Mouse (Mus musculus): Measurements from ENCODE around the gene Adora1. TPM values are rescaled to one million over a fixed set of nuclear protein-coding genes. Genes with fewer than 3 reads are reported as not detected.

Gene Adora1
- polyA plus RNA-seq, 1 experiment from 2014 or later = 0.08 TPM

- Histone ChIP-seq H3K9ac (ENCODE audit: low read length) (no peak overlapping the region), H3K27ac (ENCODE audit: low read depth, low read length) (no peak overlapping the region), H3K4me3 (ENCODE audit: low read depth, low read length) (no peak overlapping the region), H3K4me1 (ENCODE audit: control insufficient read depth, insufficient read depth, low read length) (no peaks in the 10 kb centered on the region), H3K36me3 (ENCODE audit: control insufficient read depth, insufficient read depth, low read length) (no peaks in the 10 kb centered on the region), H3K9me3 (ENCODE audit: control insufficient read depth, low read length) (no peaks in the 10 kb centered on the region), H3K4me2 (peak overlapping the region; percentile 20), H3K27me3 (ENCODE audit: control insufficient read depth, insufficient read depth, low read length) (no peaks in the 10 kb centered on the region)
- 23% methylated on average over 35 of the region's 35 CpGs for WGBS
- DNase-seq (ENCODE audit: low spot score, missing footprints) (peak; percentile 98), ATAC-seq (ENCODE audit: low FRiP score) (peak; percentile 77)
These were observed 9.0 kb upstream of the Adora1 start for GRCm38 (mm10) chr1:134243948-134244914.

- H3K9ac ChIP-seq (ENCODE audit: low read length) = no peak overlapping the region
- H3K4me1 ChIP-seq (ENCODE audit: control insufficient read depth, insufficient read depth, low read length) = no peaks in the 10 kb centered on the region
- H3K36me3 ChIP-seq (ENCODE audit: control insufficient read depth, insufficient read depth, low read length) = no peaks in the 10 kb centered on the region
- WGBS = 79% methylated on average over 6 of the region's 6 CpGs
- no peak overlapping the region for H3K27ac ChIP-seq (ENCODE audit: low read depth, low read length)
- no peaks in the 10 kb centered on the region for H3K27me3 ChIP-seq (ENCODE audit: control insufficient read depth, insufficient read depth, low read length)
- no peak overlapping the region for H3K4me3 ChIP-seq (ENCODE audit: low read depth, low read length)
- H3K4me2 ChIP-seq = no peak overlapping the region
- DNase-seq (ENCODE audit: low spot score, missing footprints) (peak; percentile 73), ATAC-seq (ENCODE audit: low FRiP score) (no peak)
- H3K9me3 ChIP-seq (ENCODE audit: control insufficient read depth, low read length) = no peaks in the 10 kb centered on the region
These were observed 8.3 kb upstream of the Adora1 start for GRCm38 (mm10) chr1:134243505-134243904.

GRCm38 (mm10) chr1:134242286-134242685 lies 7.1 kb upstream of the Adora1 start:
- H3K27ac ChIP-seq (ENCODE audit: low read depth, low read length) = no peak overlapping the region
- WGBS = 80% methylated on average over 2 of the region's 2 CpGs
- no peak overlapping the region for H3K9ac ChIP-seq (ENCODE audit: low read length)
- ATAC-seq (ENCODE audit: low FRiP score) (no peak), DNase-seq (ENCODE audit: low spot score, missing footprints) (peak; percentile 65)
- H3K9me3 ChIP-seq (ENCODE audit: control insufficient read depth, low read length) = no peaks in the 10 kb centered on the region
- H3K4me1 ChIP-seq (ENCODE audit: control insufficient read depth, insufficient read depth, low read length) = no peaks in the 10 kb centered on the region
- H3K4me2 ChIP-seq = no peak overlapping the region
- H3K4me3 ChIP-seq (ENCODE audit: low read depth, low read length) = no peak overlapping the region
- H3K27me3 ChIP-seq (ENCODE audit: control insufficient read depth, insufficient read depth, low read length) = no peaks in the 10 kb centered on the region
- H3K36me3 ChIP-seq (ENCODE audit: control insufficient read depth, insufficient read depth, low read length) = no peaks in the 10 kb centered on the region

- H3K27me3 ChIP-seq (ENCODE audit: control insufficient read depth, insufficient read depth, low read length) = peaks cover under 1% of the 10 kb centered on the region; the same call in 1 of the 2 replicates
- ATAC-seq (ENCODE audit: low FRiP score) = no peak
These were observed 6.1 kb upstream of the Adora1 start for GRCm38 (mm10) chr1:134241298-134241697.

DNA sequence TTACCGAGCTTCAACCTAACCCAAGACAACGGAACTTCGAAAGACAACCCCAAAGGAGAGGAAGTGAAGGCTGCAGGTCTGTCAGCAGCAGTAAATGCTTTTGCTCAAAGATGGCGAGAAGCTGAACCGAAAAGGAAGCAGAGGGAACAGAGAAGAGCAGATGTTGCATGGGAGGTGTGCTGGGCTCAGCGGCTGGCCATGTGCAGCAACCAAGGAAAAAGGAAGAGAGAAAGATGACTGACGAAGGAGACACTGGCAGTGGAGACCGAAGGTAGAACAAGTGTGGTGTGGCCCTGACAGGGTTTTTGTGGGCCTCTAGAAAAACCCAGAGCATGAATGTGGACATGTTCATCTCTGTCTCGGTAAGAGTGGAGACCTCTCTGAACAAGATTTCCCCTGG lies 5.5 kb upstream of the Adora1 start:
- no peak overlapping the region for H3K4me2 ChIP-seq
- no peak overlapping the region for H3K27ac ChIP-seq (ENCODE audit: low read depth, low read length)
- WGBS = 90% methylated on average over 9 of the region's 9 CpGs
- H3K9me3 ChIP-seq (ENCODE audit: control insufficient read depth, low read length) = no peaks in the 10 kb centered on the region
- H3K27me3 ChIP-seq (ENCODE audit: control insufficient read depth, insufficient read depth, low read length) = peaks cover 7% of the 10 kb centered on the region
- no peak for DNase-seq (ENCODE audit: low spot score, missing footprints)
- H3K4me1 ChIP-seq (ENCODE audit: control insufficient read depth, insufficient read depth, low read length) = no peaks in the 10 kb centered on the region
- no peak overlapping the region for H3K9ac ChIP-seq (ENCODE audit: low read length)
- H3K36me3 ChIP-seq (ENCODE audit: control insufficient read depth, insufficient read depth, low read length) = no peaks in the 10 kb centered on the region
- no peak for ATAC-seq (ENCODE audit: low FRiP score)
- no peak overlapping the region for H3K4me3 ChIP-seq (ENCODE audit: low read depth, low read length)

More at GRCm38 (mm10) chr1:134241298-134241697, 6.1 kb upstream of the Adora1 start:
- H3K4me2 ChIP-seq = no peak overlapping the region
- no peaks in the 10 kb centered on the region for H3K36me3 ChIP-seq (ENCODE audit: control insufficient read depth, insufficient read depth, low read length)
- no peak for DNase-seq (ENCODE audit: low spot score, missing footprints)
- H3K9me3 ChIP-seq (ENCODE audit: control insufficient read depth, low read length) = no peaks in the 10 kb centered on the region
- WGBS = 79% methylated on average over 8 of the region's 8 CpGs
- H3K4me3 ChIP-seq (ENCODE audit: low read depth, low read length) = no peak overlapping the region
- no peaks in the 10 kb centered on the region for H3K4me1 ChIP-seq (ENCODE audit: control insufficient read depth, insufficient read depth, low read length)
- no peak overlapping the region for H3K27ac ChIP-seq (ENCODE audit: low read depth, low read length)
- H3K9ac ChIP-seq (ENCODE audit: low read length) = no peak overlapping the region

- no peak overlapping the region for H3K27ac ChIP-seq (ENCODE audit: low read depth, low read length)
- no peaks in the 10 kb centered on the region for H3K36me3 ChIP-seq (ENCODE audit: control insufficient read depth, insufficient read depth, low read length)
- ATAC-seq (ENCODE audit: low FRiP score) (no peak), DNase-seq (ENCODE audit: low spot score, missing footprints) (no peak)
- no peak overlapping the region for H3K9ac ChIP-seq (ENCODE audit: low read length)
- 91% methylated on average over 3 of the region's 3 CpGs for WGBS
- no peaks in the 10 kb centered on the region for H3K9me3 ChIP-seq (ENCODE audit: control insufficient read depth, low read length)
- peaks cover 8% of the 10 kb centered on the region; the same call in 1 of the 2 replicates for H3K4me1 ChIP-seq (ENCODE audit: control insufficient read depth, insufficient read depth, low read length)
- H3K4me3 ChIP-seq (ENCODE audit: low read depth, low read length) = no peak overlapping the region
- H3K27me3 ChIP-seq (ENCODE audit: control insufficient read depth, insufficient read depth, low read length) = peaks cover 34% of the 10 kb centered on the region
- H3K4me2 ChIP-seq = no peak overlapping the region
These were observed 2.2 kb upstream of the Adora1 start for GRCm38 (mm10) chr1:134237438-134237837.

- DNase-seq (ENCODE audit: low spot score, missing footprints) (no peak), ATAC-seq (ENCODE audit: low FRiP score) (no peak)
- peaks cover 34% of the 10 kb centered on the region for H3K27me3 ChIP-seq (ENCODE audit: control insufficient read depth, insufficient read depth, low read length)
- no peaks in the 10 kb centered on the region for H3K9me3 ChIP-seq (ENCODE audit: control insufficient read depth, low read length)
- no peak overlapping the region for H3K27ac ChIP-seq (ENCODE audit: low read depth, low read length)
- peaks cover 8% of the 10 kb centered on the region; the same call in 1 of the 2 replicates for H3K4me1 ChIP-seq (ENCODE audit: control insufficient read depth, insufficient read depth, low read length)
- H3K36me3 ChIP-seq (ENCODE audit: control insufficient read depth, insufficient read depth, low read length) = no peaks in the 10 kb centered on the region
- H3K9ac ChIP-seq (ENCODE audit: low read length) = no peak overlapping the region
- H3K4me3 ChIP-seq (ENCODE audit: low read depth, low read length) = no peak overlapping the region
- WGBS = 22% methylated on average over 3 of the region's 3 CpGs
- H3K4me2 ChIP-seq = no peak overlapping the region
These were observed 911 bp upstream of the Adora1 start for GRCm38 (mm10) chr1:134236142-134236541.

DNA sequence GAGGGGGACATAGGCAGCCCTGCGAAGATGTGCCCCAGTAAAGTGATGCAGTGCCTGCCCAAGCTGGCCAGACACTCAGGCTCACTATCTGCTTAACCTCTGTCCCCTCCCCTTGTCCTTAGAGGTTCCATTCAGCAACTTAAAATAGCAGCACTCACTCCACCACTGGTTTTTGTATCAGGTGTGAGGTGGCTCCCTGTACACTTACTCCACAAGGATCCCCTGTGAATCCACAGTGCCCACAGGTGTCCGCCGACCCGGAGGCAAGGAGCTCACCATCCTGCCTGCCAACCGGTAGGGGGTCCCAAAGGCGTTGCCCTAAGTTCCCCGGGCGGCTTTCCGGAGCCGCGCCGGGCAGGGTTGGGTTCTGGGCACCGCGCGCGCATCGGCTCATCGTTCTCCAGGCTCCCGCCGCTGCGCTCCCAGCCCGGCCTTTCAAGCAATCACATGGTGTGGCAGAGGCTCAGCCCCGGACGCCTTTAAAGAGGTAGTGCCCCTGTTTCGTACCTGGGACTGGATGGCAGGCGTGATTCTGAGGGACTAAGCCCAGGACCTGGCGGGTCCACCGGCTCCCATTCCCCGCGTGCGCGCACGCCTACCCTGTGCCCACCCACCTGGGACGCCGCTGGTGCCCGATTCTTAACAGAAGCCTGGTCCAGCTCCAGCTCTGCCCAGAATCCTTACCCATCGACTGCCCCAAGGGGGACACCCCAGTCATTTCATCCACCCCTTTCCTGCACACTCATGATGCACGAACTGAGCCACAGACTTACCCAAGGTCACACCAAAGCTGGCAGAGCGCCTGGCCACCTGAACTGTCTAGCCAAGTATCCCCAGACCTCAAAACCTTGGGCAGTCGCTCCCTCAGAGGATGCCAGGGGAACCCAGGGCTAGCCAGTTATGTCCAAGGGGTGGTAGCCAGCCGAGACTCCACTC lies 508 bp downstream of the Adora1 start:
- H3K27me3 ChIP-seq (ENCODE audit: control insufficient read depth, insufficient read depth, low read length) = peaks cover 34% of the 10 kb centered on the region
- 1% methylated on average over 41 of the region's 41 CpGs for WGBS

More for the DNA sequence above, 508 bp downstream of the Adora1 start:
- Histone ChIP-seq H3K4me3 (ENCODE audit: low read depth, low read length) (peak overlapping the region; percentile 32), H3K36me3 (ENCODE audit: control insufficient read depth, insufficient read depth, low read length) (no peaks in the 10 kb centered on the region), H3K27ac (ENCODE audit: low read depth, low read length) (no peak overlapping the region), H3K4me2 (peak overlapping the region; percentile 66), H3K9me3 (ENCODE audit: control insufficient read depth, low read length) (no peaks in the 10 kb centered on the region), H3K4me1 (ENCODE audit: control insufficient read depth, insufficient read depth, low read length) (peaks cover 8% of the 10 kb centered on the region; the same call in 1 of the 2 replicates), H3K9ac (ENCODE audit: low read length) (peak overlapping the region; percentile 33)
- no peak for DNase-seq (ENCODE audit: low spot score, missing footprints)
- ATAC-seq (ENCODE audit: low FRiP score) = peak; percentile 24; the same call in 1 of the 2 replicates
